Mouse (Mus musculus) midbrain, embryonic 13.5 days (tissue): ENCODE data around the gene Tmem135. TPM values are rescaled to one million over a fixed set of nuclear protein-coding genes. Genes with fewer than 3 reads are reported as not detected.

Experiments
- ATAC-seq: fragments of 200-750 bp; cut with Nextera tagmentation; 2 replicates; pipeline ENCODE4 v1.8.0; 2017; ENCODE audit warnings: mild to moderate bottlenecking, moderate TSS enrichment, moderate library complexity
- H3K27ac ChIP-seq: fragments of 300-500 bp; sonication (generic); 2 replicates; pipeline ENCODE4 v1.5.1; 2015; ENCODE audit warnings: inconsistent platforms, mild to moderate bottlenecking, moderate library complexity
- H3K27me3 ChIP-seq: fragments of 300-500 bp; sonication (generic); 2 replicates; pipeline ENCODE4 v1.6.1; 2015; ENCODE audit warnings: mild to moderate bottlenecking, inconsistent platforms
- H3K36me3 ChIP-seq: fragments of 300-500 bp; sonication (generic); 2 replicates; pipeline ENCODE4 v1.6.1; 2015; ENCODE audit warnings: mild to moderate bottlenecking, inconsistent platforms
- H3K4me1 ChIP-seq: fragments of 300-500 bp; sonication (generic); replicated peaks from 2 replicates; pipeline ENCODE4 v1.6.1; 2015; ENCODE audit warnings: inconsistent platforms
- H3K4me2 ChIP-seq: fragments of 300-500 bp; sonication (generic); replicated peaks from 2 replicates; pipeline ENCODE4 v1.6.1; 2015; ENCODE audit warnings: moderate library complexity, mild to moderate bottlenecking, inconsistent platforms
- H3K4me3 ChIP-seq: fragments of 300-500 bp; sonication (generic); replicated peaks from 2 replicates; pipeline ENCODE4 v1.5.1; 2015; ENCODE audit warnings: mild to moderate bottlenecking, inconsistent platforms
- H3K9ac ChIP-seq: fragments of 300-500 bp; sonication (generic); replicated peaks from 2 replicates; pipeline ENCODE4 v1.6.1; 2015; ENCODE audit warnings: mild to moderate bottlenecking, inconsistent platforms
- H3K9me3 ChIP-seq: fragments of 300-500 bp; sonication (generic); 2 replicates; pipeline ENCODE4 v1.6.1; 2016; ENCODE audit warnings: mild to moderate bottlenecking, inconsistent platforms
- WGBS: fragments of 180-500 bp; shearing (Covaris S2); methylation state at CpG from one replicate; pipeline ENCODE4 v1.1.7; 2015; 5-methylcytosine and 5-hydroxymethylcytosine counted together
- polyA plus RNA-seq: library from polyadenylated mRNA; unstranded; fragments of >200 nt; fragmentation: Nextera tagmentation; extraction: Ambion mirVana; gene quantifications from 2 replicates; pipeline ENCODE4 v1.2.1, GENCODE M21; 2015

The Tmem135 gene
- polyA plus RNA-seq, 1 experiment from 2014 or later = 21.4 TPM

DNA sequence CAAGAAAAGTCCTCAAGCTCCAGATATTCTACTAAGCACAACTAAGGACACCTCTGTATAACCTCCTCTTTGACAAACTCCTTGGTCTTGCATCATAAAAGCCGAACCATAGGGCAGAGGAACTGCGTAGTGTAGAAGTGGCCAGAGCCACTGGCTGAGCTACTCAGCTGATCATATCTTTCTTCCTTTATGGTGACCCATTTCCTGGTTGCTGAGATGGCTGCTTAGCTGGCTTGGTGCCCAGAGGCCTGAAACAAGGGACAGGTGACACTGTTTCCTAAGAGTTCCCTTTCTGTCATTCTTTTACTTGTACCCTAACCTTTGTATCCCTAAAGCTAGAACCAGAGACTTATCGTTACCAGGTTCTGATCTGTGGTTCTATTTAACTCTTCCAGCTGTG, 7.3 kb upstream of the Tmem135 start:
- no peak for ATAC-seq
- Histone ChIP-seq H3K27ac (no peak overlapping the region), H3K4me2 (no peak overlapping the region), H3K9me3 (no peaks in the 10 kb centered on the region), H3K27me3 (no peaks in the 10 kb centered on the region), H3K4me1 (no peaks in the 10 kb centered on the region), H3K9ac (no peak overlapping the region), H3K4me3 (no peak overlapping the region), H3K36me3 (no peaks in the 10 kb centered on the region)
- WGBS = 93% methylated on average over 3 of the region's 3 CpGs

DNA sequence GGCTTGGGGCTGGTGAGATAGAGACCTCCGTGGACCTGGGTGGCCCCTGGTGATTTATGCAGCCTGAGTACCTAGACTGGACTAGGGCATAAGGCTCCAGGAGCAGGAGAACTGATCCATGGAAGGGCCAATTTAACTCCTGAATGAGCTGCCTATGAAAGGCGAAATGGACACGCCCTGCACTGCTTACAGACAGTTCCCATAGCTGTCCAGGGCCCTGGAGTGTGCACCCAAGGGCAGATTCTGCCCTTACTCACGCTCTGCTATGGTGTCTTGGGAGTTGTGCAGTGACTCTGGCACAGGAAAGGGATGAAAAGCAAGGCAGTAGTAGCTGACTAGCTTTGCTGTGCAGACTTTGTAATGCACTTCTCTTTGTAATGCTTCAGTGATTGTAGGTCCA, 6.3 kb upstream of the Tmem135 start:
- H3K9ac ChIP-seq = no peak overlapping the region
- no peak overlapping the region for H3K27ac ChIP-seq
- WGBS = 80% methylated on average over 4 of the region's 4 CpGs
- peaks cover 7% of the 10 kb centered on the region; the same call in 1 of the 2 replicates for H3K27me3 ChIP-seq
- H3K36me3 ChIP-seq = no peaks in the 10 kb centered on the region
- no peaks in the 10 kb centered on the region for H3K9me3 ChIP-seq
- no peak overlapping the region for H3K4me2 ChIP-seq
- no peak for ATAC-seq
- no peak overlapping the region for H3K4me3 ChIP-seq
- H3K4me1 ChIP-seq = no peaks in the 10 kb centered on the region

DNA sequence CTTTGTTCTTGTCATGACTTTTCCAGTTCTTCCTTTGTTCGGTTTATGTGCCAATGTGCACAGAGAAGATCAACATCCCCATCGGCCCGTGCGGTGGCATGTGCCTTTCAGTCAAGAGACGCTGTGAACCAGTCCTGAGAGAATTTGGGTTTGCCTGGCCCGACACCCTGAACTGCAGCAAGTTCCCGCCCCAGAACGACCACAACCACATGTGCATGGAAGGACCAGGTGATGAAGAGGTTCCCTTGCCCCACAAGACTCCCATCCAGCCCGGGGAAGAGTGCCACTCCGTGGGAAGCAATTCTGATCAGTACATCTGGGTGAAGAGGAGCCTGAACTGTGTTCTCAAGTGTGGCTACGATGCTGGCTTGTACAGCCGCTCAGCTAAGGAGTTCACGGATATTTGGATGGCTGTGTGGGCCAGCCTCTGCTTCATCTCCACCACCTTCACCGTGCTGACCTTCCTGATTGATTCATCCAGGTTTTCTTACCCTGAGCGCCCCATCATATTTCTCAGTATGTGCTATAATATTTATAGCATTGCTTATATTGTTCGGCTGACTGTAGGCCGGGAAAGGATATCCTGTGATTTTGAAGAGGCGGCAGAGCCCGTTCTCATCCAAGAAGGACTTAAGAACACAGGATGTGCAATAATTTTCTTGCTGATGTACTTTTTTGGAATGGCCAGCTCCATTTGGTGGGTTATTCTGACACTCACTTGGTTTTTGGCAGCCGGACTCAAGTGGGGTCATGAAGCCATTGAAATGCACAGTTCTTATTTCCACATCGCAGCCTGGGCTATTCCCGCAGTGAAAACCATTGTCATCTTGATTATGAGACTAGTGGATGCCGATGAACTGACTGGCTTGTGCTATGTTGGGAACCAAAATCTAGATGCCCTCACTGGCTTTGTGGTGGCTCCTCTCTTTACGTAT, 3.3 kb upstream of the Tmem135 start:
- Histone ChIP-seq H3K4me3 (no peak overlapping the region), H3K4me1 (peaks cover 15% of the 10 kb centered on the region), H3K9me3 (no peaks in the 10 kb centered on the region), H3K9ac (no peak overlapping the region), H3K27ac (no peak overlapping the region), H3K27me3 (peaks cover 19% of the 10 kb centered on the region), H3K4me2 (no peak overlapping the region), H3K36me3 (no peaks in the 10 kb centered on the region)
- ATAC-seq = no peak
- WGBS = 94% methylated on average over 24 of the region's 24 CpGs

DNA sequence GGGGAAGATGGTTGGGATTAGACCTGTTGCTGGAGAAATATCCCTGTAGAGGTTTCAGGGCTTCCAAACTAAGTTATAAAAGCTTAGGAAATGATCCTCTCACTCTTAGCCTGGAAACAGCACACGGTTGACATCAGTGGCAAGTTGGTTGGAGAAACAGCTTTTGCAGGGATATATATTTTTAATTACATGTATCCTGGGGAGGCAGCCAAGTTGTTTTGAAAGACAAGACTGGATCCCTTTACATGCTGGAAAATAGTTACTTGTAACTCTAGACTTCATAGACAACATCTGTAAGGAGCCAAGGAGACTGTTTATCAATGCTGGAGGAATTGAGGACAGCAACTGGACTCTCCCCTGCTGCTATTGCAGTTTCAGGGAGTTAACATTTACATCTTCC, 2.0 kb upstream of the Tmem135 start:
- H3K27me3 ChIP-seq = peaks cover 30% of the 10 kb centered on the region
- peaks cover 18% of the 10 kb centered on the region for H3K4me1 ChIP-seq
- no peak overlapping the region; the same call in 1 of the 2 replicates for H3K4me2 ChIP-seq
- no peak overlapping the region for H3K27ac ChIP-seq
- 66% methylated on average over 1 of the region's 1 CpGs for WGBS
- no peak overlapping the region for H3K4me3 ChIP-seq
- no peaks in the 10 kb centered on the region for H3K9me3 ChIP-seq
- no peak overlapping the region for H3K9ac ChIP-seq
- no peaks in the 10 kb centered on the region for H3K36me3 ChIP-seq
- ATAC-seq = no peak

DNA sequence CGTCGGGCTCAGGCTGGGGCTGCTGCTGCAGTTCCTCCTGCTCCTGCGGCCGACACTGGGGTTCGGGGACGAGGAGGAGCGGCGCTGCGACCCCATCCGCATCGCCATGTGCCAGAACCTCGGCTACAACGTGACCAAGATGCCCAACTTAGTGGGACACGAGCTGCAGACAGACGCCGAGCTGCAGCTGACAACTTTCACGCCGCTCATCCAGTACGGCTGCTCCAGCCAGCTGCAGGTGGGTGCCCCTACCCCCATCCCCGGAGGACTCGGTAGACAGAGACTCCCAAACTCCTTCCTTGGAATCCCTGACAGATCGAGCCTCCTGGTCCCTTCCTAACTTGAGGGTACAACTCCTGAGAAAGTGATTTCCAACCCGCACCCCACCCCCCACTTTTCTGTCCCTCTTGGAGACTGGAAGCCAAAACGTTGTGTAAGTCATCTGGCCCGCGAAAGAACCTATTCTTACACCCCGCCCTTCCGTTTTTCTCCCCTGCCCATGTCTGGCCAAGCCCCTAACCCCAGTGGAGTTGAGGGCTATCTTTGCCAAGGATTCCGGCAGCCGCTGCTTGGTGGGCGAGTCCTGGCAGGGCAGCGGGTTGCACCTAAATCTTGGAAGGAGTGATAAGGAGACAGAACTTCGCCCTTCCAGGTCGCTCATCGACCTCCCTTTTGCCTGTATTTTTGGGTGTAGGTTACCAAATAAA, 865 bp upstream of the Tmem135 start:
- no peak overlapping the region for H3K27ac ChIP-seq
- 1% methylated on average over 35 of the region's 35 CpGs for WGBS
- no peaks in the 10 kb centered on the region for H3K36me3 ChIP-seq
- peak overlapping the region; percentile 80 for H3K9ac ChIP-seq
- peak overlapping the region; percentile 100 for H3K4me2 ChIP-seq
- H3K4me3 ChIP-seq = peak overlapping the region; percentile 74
- H3K27me3 ChIP-seq = peaks cover 33% of the 10 kb centered on the region
- ATAC-seq = no peak; the same call in 1 of the 2 replicates
- no peaks in the 10 kb centered on the region for H3K9me3 ChIP-seq
- H3K4me1 ChIP-seq = peaks cover 22% of the 10 kb centered on the region

DNA sequence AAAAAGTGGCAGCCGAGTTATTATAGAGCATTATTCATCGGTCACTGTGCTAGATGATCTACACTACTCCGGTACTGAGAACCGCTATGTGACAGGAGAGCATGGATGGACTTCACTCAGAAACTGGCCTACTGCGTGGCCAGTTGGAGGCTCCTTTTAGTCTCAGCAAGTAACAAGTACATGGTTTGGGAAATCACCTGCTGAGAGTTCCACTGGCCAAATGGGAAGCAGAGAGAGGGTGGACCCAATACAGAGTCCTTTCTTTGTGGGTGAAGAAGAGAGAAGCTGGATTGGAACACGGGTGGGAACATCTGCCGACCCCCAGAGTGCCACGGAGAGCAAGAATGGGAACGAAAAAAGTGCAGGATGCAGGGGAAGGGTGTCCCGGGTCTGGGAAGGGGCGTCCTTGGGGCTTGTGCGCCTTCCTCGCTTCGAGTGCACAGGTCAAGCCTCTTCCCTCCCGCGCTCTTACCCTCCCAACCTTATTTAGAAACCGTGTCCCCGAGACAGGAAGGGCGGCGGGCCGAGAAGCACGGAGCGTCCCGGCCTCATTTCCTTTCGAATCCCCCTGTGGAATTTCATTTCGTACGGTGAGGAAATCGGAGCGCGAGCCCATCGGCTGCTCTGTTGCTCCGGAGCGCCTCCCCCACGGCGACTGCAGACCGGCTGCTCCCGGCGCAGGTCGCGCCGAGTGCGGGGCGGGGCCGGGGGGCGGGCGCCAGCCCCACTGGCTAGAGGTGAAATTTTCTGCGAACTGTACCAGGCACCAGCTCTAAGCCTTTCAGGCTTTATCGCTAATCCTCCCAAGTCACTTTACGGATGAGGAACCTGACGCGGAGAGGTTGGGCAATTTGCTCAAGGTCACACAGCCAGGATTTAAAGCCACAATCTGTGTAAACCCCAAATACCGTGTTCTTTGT, 709 bp downstream of the Tmem135 start:
- Histone ChIP-seq H3K4me3 (peak overlapping the region; percentile 74), H3K36me3 (no peaks in the 10 kb centered on the region), H3K4me1 (peaks cover 22% of the 10 kb centered on the region), H3K4me2 (peak overlapping the region; percentile 100), H3K27ac (peak overlapping the region; percentile 83), H3K9me3 (no peaks in the 10 kb centered on the region), H3K27me3 (peaks cover 39% of the 10 kb centered on the region), H3K9ac (peak overlapping the region; percentile 80)
- WGBS = 5% methylated on average over 52 of the region's 52 CpGs
- peak; percentile 79 for ATAC-seq

DNA sequence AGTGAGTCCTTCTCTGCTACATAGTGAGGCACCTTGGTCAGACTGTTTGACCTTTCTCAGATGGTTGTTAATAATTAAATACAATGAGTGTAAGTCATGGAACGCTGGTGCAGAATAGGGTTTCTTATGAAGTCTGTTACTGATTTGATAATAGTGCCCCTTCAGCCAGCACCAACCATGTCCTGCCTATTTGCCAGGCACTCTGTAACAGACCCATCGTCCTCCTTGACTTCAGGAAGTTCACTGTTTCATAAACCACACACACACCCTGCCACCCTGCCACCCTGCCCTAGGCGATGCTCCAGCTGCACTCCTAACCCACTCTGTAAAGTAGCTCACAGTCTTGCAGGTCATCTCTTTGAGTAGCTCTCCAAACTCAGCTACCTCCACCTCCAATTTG, 2.1 kb downstream of the Tmem135 start:
- Histone ChIP-seq H3K9me3 (no peaks in the 10 kb centered on the region), H3K4me2 (no peak overlapping the region), H3K36me3 (no peaks in the 10 kb centered on the region), H3K27me3 (peaks cover 39% of the 10 kb centered on the region), H3K4me3 (no peak overlapping the region), H3K4me1 (peaks cover 22% of the 10 kb centered on the region), H3K27ac (no peak overlapping the region), H3K9ac (no peak overlapping the region)
- ATAC-seq = no peak
- 79% methylated on average over 3 of the region's 3 CpGs for WGBS

DNA sequence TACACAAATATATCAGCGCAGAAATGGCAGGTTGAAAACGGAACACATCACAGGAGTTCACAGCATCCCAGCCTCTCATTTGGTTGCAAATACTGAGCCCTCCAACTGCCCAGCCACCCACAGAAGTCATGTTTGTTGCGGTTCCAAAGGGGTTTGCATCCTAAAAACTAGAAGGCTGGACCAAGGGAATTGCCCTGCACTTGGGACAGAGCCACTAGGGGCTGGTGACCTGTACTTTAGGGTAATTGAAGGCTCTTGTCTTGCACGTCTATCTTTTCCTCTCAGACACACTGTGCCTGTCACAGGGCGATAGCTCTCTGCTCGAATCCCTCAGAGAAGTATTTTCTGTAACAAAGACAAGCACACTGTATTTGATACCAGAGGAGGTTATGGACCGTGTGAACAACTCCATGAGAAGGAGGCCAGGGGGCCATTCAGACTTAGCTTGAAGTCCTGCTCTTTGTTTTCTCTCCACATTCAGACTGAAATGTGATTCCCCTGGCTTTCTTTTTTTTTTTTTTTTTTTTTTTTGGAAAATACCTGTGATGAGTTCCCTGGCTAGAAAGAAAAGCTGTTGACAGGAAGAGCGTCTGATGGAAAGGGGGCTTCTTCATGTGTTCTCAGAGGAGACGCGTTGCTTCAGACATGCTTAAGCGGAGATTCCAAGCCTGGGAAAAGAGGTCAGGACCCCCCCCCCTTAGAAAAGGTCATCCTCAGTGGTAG, 2.7 kb downstream of the Tmem135 start:
- H3K9me3 ChIP-seq = no peaks in the 10 kb centered on the region
- 36% methylated on average over 11 of the region's 11 CpGs for WGBS
- no peak for ATAC-seq
- H3K27me3 ChIP-seq = peaks cover 39% of the 10 kb centered on the region
- no peak overlapping the region for H3K4me3 ChIP-seq
- H3K9ac ChIP-seq = no peak overlapping the region
- no peak overlapping the region for H3K4me2 ChIP-seq
- H3K4me1 ChIP-seq = peaks cover 22% of the 10 kb centered on the region
- no peak overlapping the region for H3K27ac ChIP-seq
- no peaks in the 10 kb centered on the region for H3K36me3 ChIP-seq

DNA sequence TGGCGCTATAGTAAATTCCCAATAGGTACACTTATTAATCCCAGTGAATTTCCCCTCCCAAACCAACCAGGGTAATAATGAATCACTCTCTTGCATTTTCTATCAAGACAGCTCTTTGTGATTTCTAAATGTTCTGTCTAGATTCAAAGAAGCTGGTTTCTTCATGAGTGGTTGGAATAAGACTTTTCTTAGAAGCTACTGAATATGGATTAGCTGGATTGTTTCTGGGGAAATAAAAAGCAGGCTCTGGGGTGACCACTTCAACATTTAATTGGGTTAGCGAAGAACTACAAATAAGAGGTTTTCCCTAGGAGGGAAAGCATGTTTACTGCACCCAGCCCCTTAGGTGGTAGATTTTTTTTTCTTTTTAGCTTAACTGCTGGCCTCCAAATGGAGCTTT, 3.3 kb downstream of the Tmem135 start:
- no peaks in the 10 kb centered on the region for H3K36me3 ChIP-seq
- WGBS = 46% methylated on average over 2 of the region's 2 CpGs
- peaks cover 22% of the 10 kb centered on the region for H3K4me1 ChIP-seq
- no peak for ATAC-seq
- no peaks in the 10 kb centered on the region for H3K9me3 ChIP-seq
- peaks cover 33% of the 10 kb centered on the region for H3K27me3 ChIP-seq
- H3K4me2 ChIP-seq = no peak overlapping the region
- no peak overlapping the region for H3K4me3 ChIP-seq
- no peak overlapping the region for H3K27ac ChIP-seq
- H3K9ac ChIP-seq = no peak overlapping the region

DNA sequence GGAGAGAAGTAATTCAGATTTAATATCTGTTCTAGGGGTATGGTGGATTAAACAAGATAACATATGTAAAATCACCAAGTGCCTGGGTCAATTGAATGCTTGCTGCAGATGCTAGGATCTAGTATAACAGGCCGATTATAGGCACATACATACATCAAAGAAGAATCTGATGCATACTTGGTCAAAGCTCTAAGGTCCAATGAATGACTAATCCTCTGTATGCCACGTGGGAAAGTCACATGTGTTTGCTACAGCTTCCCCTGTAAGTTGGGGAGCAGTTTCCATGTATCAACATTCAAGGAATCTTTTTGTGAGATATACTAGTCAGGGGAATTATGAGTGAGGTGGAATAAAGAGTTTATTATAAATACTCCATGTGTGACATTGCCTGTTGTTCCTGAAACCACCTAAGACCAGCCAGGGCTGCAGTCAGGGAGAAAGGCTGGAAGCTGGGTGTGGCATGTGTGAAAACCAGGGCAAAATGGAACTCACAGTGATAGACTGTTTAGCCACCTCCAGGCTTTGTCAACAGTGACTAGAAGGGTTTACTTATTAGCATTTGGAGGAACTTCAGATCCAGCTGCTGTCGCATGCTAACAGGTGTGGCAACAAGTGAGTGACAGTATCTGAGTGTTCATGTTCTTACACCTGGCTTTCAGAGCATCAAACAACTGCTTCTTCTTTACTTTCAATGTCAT, 6.0 kb downstream of the Tmem135 start:
- 75% methylated on average over 3 of the region's 3 CpGs for WGBS
- H3K4me3 ChIP-seq = no peak overlapping the region
- H3K27ac ChIP-seq = no peak overlapping the region
- no peak for ATAC-seq
- H3K4me2 ChIP-seq = no peak overlapping the region
- H3K27me3 ChIP-seq = peaks cover 22% of the 10 kb centered on the region
- H3K36me3 ChIP-seq = no peaks in the 10 kb centered on the region
- H3K9me3 ChIP-seq = no peaks in the 10 kb centered on the region
- H3K4me1 ChIP-seq = peaks cover 10% of the 10 kb centered on the region
- H3K9ac ChIP-seq = no peak overlapping the region

DNA sequence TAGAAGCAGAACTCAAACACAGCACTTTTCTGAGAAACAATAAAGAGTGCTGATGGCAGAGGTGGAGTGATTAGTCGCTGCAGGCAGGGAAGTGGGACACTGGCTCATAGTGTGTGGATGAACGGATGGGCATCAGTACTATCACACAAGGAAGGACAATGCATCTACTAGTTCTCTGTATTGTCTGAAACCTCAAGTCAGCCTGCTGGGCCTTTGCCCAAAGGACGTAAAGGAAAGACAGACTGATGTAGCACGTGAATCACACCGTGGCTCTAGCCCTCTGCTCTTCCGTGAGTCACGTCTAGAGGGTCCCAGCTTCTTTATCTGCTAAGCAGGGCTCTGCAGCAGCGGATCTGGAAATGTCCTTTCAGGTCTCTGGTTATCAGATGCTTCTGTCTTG, 7.6 kb downstream of the Tmem135 start:
- H3K36me3 ChIP-seq = no peaks in the 10 kb centered on the region
- 68% methylated on average over 8 of the region's 8 CpGs for WGBS
- no peak overlapping the region for H3K9ac ChIP-seq
- H3K27ac ChIP-seq = no peak overlapping the region
- H3K4me3 ChIP-seq = no peak overlapping the region
- H3K9me3 ChIP-seq = no peaks in the 10 kb centered on the region
- ATAC-seq = no peak
- 0 out of 2 replicates have a peak, but pooled peaks cover 7% of the 10 kb centered on the region for H3K4me1 ChIP-seq
- no peak overlapping the region for H3K4me2 ChIP-seq
- peaks cover 12% of the 10 kb centered on the region; the same call in 1 of the 2 replicates for H3K27me3 ChIP-seq
